ENCODE assay signal across 8 mouse cellular contexts in genomic region chr6:8258316-8258715, GRCm38 (mm10). TPM values are rescaled to one million over a fixed set of nuclear protein-coding genes. Genes with fewer than 3 reads are reported as not detected.
DNase-seq lines count a peak whose midpoint lies in the region; ATAC-seq and TF ChIP-seq lines count a peak whose summit lies in the region.

No protein-coding gene starts in this region.

- no peaks in the 10 kb centered on the region for H3K27me3 ChIP-seq in kidney, embryonic 14.5 days (ENCODE audit: control insufficient read depth, insufficient read depth, low read length)
- no peaks in the 10 kb centered on the region for H3K27me3 ChIP-seq in hindbrain, embryonic 14.5 days (ENCODE audit: control insufficient read depth, insufficient read depth, low read length)
- no peaks in the 10 kb centered on the region for H3K27me3 ChIP-seq in midbrain, embryonic 16.5 days (ENCODE audit: control insufficient read depth, insufficient read depth, low read depth, low read length)

- no peaks in the 10 kb centered on the region for H3K9me3 ChIP-seq in kidney, embryonic 14.5 days (ENCODE audit: control insufficient read depth, low read length)
- H3K9me3 ChIP-seq in hindbrain, embryonic 14.5 days (ENCODE audit: control insufficient read depth, low read length): no peaks in the 10 kb centered on the region
- no peaks in the 10 kb centered on the region for H3K9me3 ChIP-seq in midbrain, embryonic 16.5 days (replicated peaks; ENCODE audit: control insufficient read depth, low read length, poor library complexity, severe bottlenecking)

- 6% methylated on average over 6 of the region's 6 CpGs for WGBS in kidney, embryonic 14.5 days
- 4% methylated on average over 6 of the region's 6 CpGs for WGBS in bone marrow, adult 2 months
- WGBS in hindbrain, embryonic 14.5 days: 11% methylated on average over 6 of the region's 6 CpGs
- WGBS in midbrain, embryonic 16.5 days: 9% methylated on average over 6 of the region's 6 CpGs

- H3K4me2 ChIP-seq in kidney, embryonic 14.5 days (replicated peaks; ENCODE audit: low read depth, low read length): peak overlapping the region; percentile 66
- peak overlapping the region; percentile 66 for H3K4me2 ChIP-seq in hindbrain, embryonic 14.5 days (replicated peaks)
- H3K4me2 ChIP-seq in midbrain, embryonic 16.5 days (ENCODE audit: low read length): peak overlapping the region; percentile 92

- no peak for DNase-seq in kidney, postnatal 36 days
- no peak for DNase-seq in hindbrain, embryonic 14.5 days (ENCODE audit: low spot score)
- DNase-seq in cerebellum, postnatal 36 days: no peak
- no peak for DNase-seq in left cerebral cortex, postnatal 10 days (ENCODE audit: extremely low spot score in 1 of 2, low spot score in 2 of 2)

- TF ChIP-seq POLR2A in bone marrow, adult 2 months (IDR thresholded peaks at IDR 0.05; ENCODE audit: borderline replicate concordance, control insufficient read depth, low read depth, low read length): no peak

- H3K4me3 ChIP-seq in kidney, embryonic 14.5 days (ENCODE audit: low read length): peak overlapping the region; percentile 86
- H3K4me3 ChIP-seq in bone marrow, adult 2 months (replicated peaks; ENCODE audit: control insufficient read depth, low read depth, low read length): peak overlapping the region; percentile 100
- H3K4me3 ChIP-seq in hindbrain, embryonic 14.5 days (replicated peaks; ENCODE audit: low read length): peak overlapping the region; percentile 77
- H3K4me3 ChIP-seq in midbrain, embryonic 16.5 days (ENCODE audit: low read depth, low read length): peak overlapping the region; percentile 82

- intact Hi-C loops in left cerebral cortex, postnatal 10 days (cut with DNase I): no loop called here

- H3K36me3 ChIP-seq in kidney, embryonic 14.5 days (ENCODE audit: control insufficient read depth, insufficient read depth, low read length): peaks cover 9% of the 10 kb centered on the region; the same call in 1 of the 2 replicates
- H3K36me3 ChIP-seq in hindbrain, embryonic 14.5 days (replicated peaks; ENCODE audit: control insufficient read depth, insufficient read depth): peaks cover 8% of the 10 kb centered on the region
- peaks cover 6% of the 10 kb centered on the region; the same call in 1 of the 2 replicates for H3K36me3 ChIP-seq in midbrain, embryonic 16.5 days (ENCODE audit: control insufficient read depth, insufficient read depth, low read length)

- no peak for TF ChIP-seq CTCF in bone marrow, adult 2 months (IDR thresholded peaks at IDR 0.05; ENCODE audit: control insufficient read depth, insufficient read depth, low read length)

- 0 out of 2 replicates have a peak, but pooled peaks cover 2% of the 10 kb centered on the region for H3K4me1 ChIP-seq in kidney, embryonic 14.5 days (ENCODE audit: control insufficient read depth, insufficient read depth, low read length)
- H3K4me1 ChIP-seq in bone marrow, adult 2 months (ENCODE audit: control insufficient read depth, insufficient read depth, low read length): no peaks in the 10 kb centered on the region
- peaks cover 18% of the 10 kb centered on the region for H3K4me1 ChIP-seq in hindbrain, embryonic 14.5 days (replicated peaks; ENCODE audit: control insufficient read depth, insufficient read depth, low read length)
- H3K4me1 ChIP-seq in midbrain, embryonic 16.5 days (ENCODE audit: control insufficient read depth, insufficient read depth, low read length): peaks cover 18% of the 10 kb centered on the region

- H3K9ac ChIP-seq in kidney, embryonic 14.5 days (ENCODE audit: low read depth, low read length): peak overlapping the region; percentile 78
- H3K9ac ChIP-seq in hindbrain, embryonic 14.5 days: peak overlapping the region; percentile 76
- H3K9ac ChIP-seq in midbrain, embryonic 16.5 days (ENCODE audit: low read depth, low read length): peak overlapping the region; percentile 81

- H3K27ac ChIP-seq in kidney, embryonic 14.5 days (ENCODE audit: low read depth, low read length): peak overlapping the region; percentile 53; the same call in 1 of the 2 replicates
- H3K27ac ChIP-seq in bone marrow, adult 2 months (ENCODE audit: control insufficient read depth, insufficient read depth, low read depth, low read length, poor library complexity): no peak overlapping the region
- H3K27ac ChIP-seq in hindbrain, embryonic 14.5 days: peak overlapping the region; percentile 78
- H3K27ac ChIP-seq in midbrain, embryonic 16.5 days (ENCODE audit: low read length): peak overlapping the region; percentile 87

- ATAC-seq in kidney, embryonic 14.5 days (ENCODE audit: low FRiP score, low TSS enrichment): no peak
- ATAC-seq in hindbrain, embryonic 14.5 days (ENCODE audit: low FRiP score): no peak
- no peak for ATAC-seq in midbrain, embryonic 16.5 days
- no peak for ATAC-seq in CD4-positive, CD25-positive, alpha-beta regulatory T cell, adult 4 months

RNA-seq across cellular contexts. Expression of gene Rpa3, which starts 0.7 kb away (rescaled TPM):
- 183 and 293 TPM in 2 replicates for polyA plus RNA-seq in kidney, embryonic 14.5 days (2014; fragmentation: Nextera tagmentation; extraction: Ambion mirVana)
- polyA plus RNA-seq in bone marrow, adult 2 months (2011; ENCODE audit: insufficient read depth, insufficient read length, low replicate concordance, missing spikeins): 53.3 and 67.6 TPM in 2 replicates
- polyA plus RNA-seq in hindbrain, embryonic 14.5 days (2014; fragmentation: Nextera tagmentation; extraction: Ambion mirVana): 54.8 and 57.8 TPM in 2 replicates
- polyA plus RNA-seq in midbrain, embryonic 16.5 days (2015; fragmentation: Nextera tagmentation; extraction: Ambion mirVana): 40.0 and 48.6 TPM in 2 replicates
- 10 to 100 TPM; 57.4 to 69.3 TPM for polyA plus RNA-seq in CD4-positive, CD25-positive, alpha-beta regulatory T cell, adult 4 months (2017; shearing (Covaris generic))
- total RNA-seq in left cerebral cortex, postnatal 10 days (2021): 10 to 100 TPM; 14.6 to 17.8 TPM

RNA-seq across cellular contexts. Expression of gene Umad1, which starts 0.8 kb away (rescaled TPM):
- 16.9 and 19.7 TPM in 2 replicates for polyA plus RNA-seq in kidney, embryonic 14.5 days (2014; fragmentation: Nextera tagmentation; extraction: Ambion mirVana)
- 5.1 and 8.5 TPM in 2 replicates for polyA plus RNA-seq in bone marrow, adult 2 months (2011; ENCODE audit: insufficient read depth, insufficient read length, low replicate concordance, missing spikeins)
- polyA plus RNA-seq in hindbrain, embryonic 14.5 days (2014; fragmentation: Nextera tagmentation; extraction: Ambion mirVana): 55.5 and 64.6 TPM in 2 replicates
- polyA plus RNA-seq in midbrain, embryonic 16.5 days (2015; fragmentation: Nextera tagmentation; extraction: Ambion mirVana): 68.1 and 72.7 TPM in 2 replicates
- 10 to 100 TPM; 13.8 to 14.3 TPM for polyA plus RNA-seq in CD4-positive, CD25-positive, alpha-beta regulatory T cell, adult 4 months (2017; shearing (Covaris generic))
- total RNA-seq in left cerebral cortex, postnatal 10 days (2021): 10 to 100 TPM; 30.3 to 35.7 TPM

RNA-seq across cellular contexts. Expression of gene Gm45062, which starts 0.9 kb away (rescaled TPM):
- 3.1 and 5.5 TPM in 2 replicates for polyA plus RNA-seq in kidney, embryonic 14.5 days (2014; fragmentation: Nextera tagmentation; extraction: Ambion mirVana)
- polyA plus RNA-seq in bone marrow, adult 2 months (2011; ENCODE audit: insufficient read depth, insufficient read length, low replicate concordance, missing spikeins): 3.3 and 4.1 TPM in 2 replicates
- polyA plus RNA-seq in hindbrain, embryonic 14.5 days (2014; fragmentation: Nextera tagmentation; extraction: Ambion mirVana): 10.6 and 12.9 TPM in 2 replicates
- 9.6 and 12.3 TPM in 2 replicates for polyA plus RNA-seq in midbrain, embryonic 16.5 days (2015; fragmentation: Nextera tagmentation; extraction: Ambion mirVana)
- 10 to 100 TPM; 57.3 to 62.9 TPM for polyA plus RNA-seq in CD4-positive, CD25-positive, alpha-beta regulatory T cell, adult 4 months (2017; shearing (Covaris generic))
- total RNA-seq in left cerebral cortex, postnatal 10 days (2021): 1 to 10 TPM; 5.9 to 6.1 TPM

RNA-seq across cellular contexts. Expression of gene Mios, which starts 49.3 kb away (rescaled TPM):
- polyA plus RNA-seq in kidney, embryonic 14.5 days (2014; fragmentation: Nextera tagmentation; extraction: Ambion mirVana): 20.6 and 32.9 TPM in 2 replicates
- polyA plus RNA-seq in bone marrow, adult 2 months (2011; ENCODE audit: insufficient read depth, insufficient read length, low replicate concordance, missing spikeins): 6.1 and 8.8 TPM in 2 replicates
- polyA plus RNA-seq in hindbrain, embryonic 14.5 days (2014; fragmentation: Nextera tagmentation; extraction: Ambion mirVana): 29.3 and 29.6 TPM in 2 replicates
- 23.7 and 23.8 TPM in 2 replicates for polyA plus RNA-seq in midbrain, embryonic 16.5 days (2015; fragmentation: Nextera tagmentation; extraction: Ambion mirVana)
- polyA plus RNA-seq in CD4-positive, CD25-positive, alpha-beta regulatory T cell, adult 4 months (2017; shearing (Covaris generic)): 10 to 100 TPM; 11.5 to 12.6 TPM
- total RNA-seq in left cerebral cortex, postnatal 10 days (2021): 10 to 100 TPM; 28.1 to 28.3 TPM
